Mouse (Mus musculus): ENCODE measurements at regions not wholly inside any gene's neighbourhood (a gene's known extent, or its start where the extent isn't known, plus 50 kb on each side); places are given as distances from the start of the nearest gene placed in this dataset.
"Not testable (repeated sequence)": the region's sequence is repeated elsewhere in the genome, so short reads cannot be mapped to it uniquely, and the experiment has no call there.

GRCm38 (mm10) chr14:66484751-66485150 is 475.7 kb upstream of the Gulo start:
- DNase-seq (ENCODE audit: low spot score in 2 of 2) = not testable (repeated sequence)

GRCm38 (mm10) chr14:66479181-66479580 is 470.2 kb upstream of the Gulo start:
- DNase-seq (ENCODE audit: low spot score in 2 of 2) = no peak

GRCm38 (mm10) chr14:66478562-66478961 is 469.6 kb upstream of the Gulo start:
- DNase-seq (ENCODE audit: low spot score in 2 of 2) = no peak

GRCm38 (mm10) chr14:66475026-66475425 is 466.0 kb upstream of the Gulo start:
- peak in 1 of 2 experiments; percentile 6 for DNase-seq (ENCODE audit: low spot score in 2 of 2)

- DNase-seq (ENCODE audit: low spot score in 2 of 2) = no peak
Observed at GRCm38 (mm10) chr14:66473251-66473550, 464.2 kb upstream of the Gulo start.

GRCm38 (mm10) chr14:66472537-66473250 is 463.7 kb upstream of the Gulo start:
- DNase-seq (ENCODE audit: low spot score in 2 of 2) = no peak

- no peak for DNase-seq (ENCODE audit: low spot score in 2 of 2)
Observed at GRCm38 (mm10) chr14:66462081-66462480, 453.1 kb upstream of the Gulo start.

- DNase-seq (ENCODE audit: low spot score in 2 of 2) = no peak
Observed at GRCm38 (mm10) chr14:66460795-66461194, 451.8 kb upstream of the Gulo start.

- no peak for DNase-seq (ENCODE audit: low spot score in 2 of 2)
Observed at GRCm38 (mm10) chr14:66458696-66459095, 449.7 kb upstream of the Gulo start.

GRCm38 (mm10) chr14:66457300-66457699 is 448.3 kb upstream of the Gulo start:
- no peak for DNase-seq (ENCODE audit: low spot score in 2 of 2)

GRCm38 (mm10) chr14:66452828-66453227 is 443.8 kb upstream of the Gulo start:
- DNase-seq (ENCODE audit: low spot score in 2 of 2) = no peak

GRCm38 (mm10) chr14:66450351-66450750 is 441.3 kb upstream of the Gulo start:
- no peak for DNase-seq (ENCODE audit: low spot score in 2 of 2)

GRCm38 (mm10) chr14:66442576-66442975 is 433.6 kb upstream of the Gulo start:
- DNase-seq (ENCODE audit: low spot score in 2 of 2) = no peak

- DNase-seq (ENCODE audit: low spot score in 2 of 2) = no peak
Observed at GRCm38 (mm10) chr14:66441825-66442224, 432.8 kb upstream of the Gulo start.

- no peak for DNase-seq (ENCODE audit: low spot score in 2 of 2)
Observed at GRCm38 (mm10) chr14:66438572-66438971, 429.6 kb upstream of the Gulo start.

GRCm38 (mm10) chr14:66438001-66438400 is 429.0 kb upstream of the Gulo start:
- no peak for DNase-seq (ENCODE audit: low spot score in 2 of 2)

GRCm38 (mm10) chr14:66431630-66432029 is 422.6 kb upstream of the Gulo start:
- no peak for DNase-seq (ENCODE audit: low spot score in 2 of 2)

- DNase-seq (ENCODE audit: low spot score in 2 of 2) = no peak
Observed at GRCm38 (mm10) chr14:66424141-66424540, 415.1 kb upstream of the Gulo start.
